Mouse (Mus musculus) MEL-GATA-1-ER (cell line): ENCODE data around the gene Ldlrad1.

Experiments used
- DNase-seq: peaks from one replicate; pipeline ENCODE4 v3.0.0-alpha.2; 2012; ENCODE audit warnings: low read depth; ENCODE audit errors: extremely low read depth

The Ldlrad1 gene

DNA sequence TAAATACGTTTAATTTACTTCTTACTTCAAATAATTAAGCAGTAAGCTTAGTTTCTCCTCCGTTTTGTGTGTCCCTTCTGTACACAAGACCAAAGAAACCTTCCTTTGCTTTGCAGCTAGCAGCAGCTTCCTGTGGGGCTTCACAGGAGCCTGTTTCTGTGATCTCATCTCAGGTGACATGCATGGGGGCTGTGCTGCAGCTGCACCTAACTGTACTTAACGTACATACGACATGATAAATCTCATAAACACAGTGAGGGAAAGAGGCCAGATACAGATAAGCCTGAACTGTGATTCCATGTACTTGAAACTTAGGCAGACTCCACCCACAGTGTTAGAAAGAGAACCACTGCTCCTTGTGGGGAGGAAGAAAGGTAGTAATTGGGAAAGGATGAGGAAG, 51.0 kb downstream of the Ldlrad1 start:
- DNase-seq, result no peak
